Mouse (Mus musculus): ENCODE results near the gene Ncoa5. TPM values are rescaled to one million over a fixed set of nuclear protein-coding genes. Genes with fewer than 3 reads are reported as not detected.

Gene Ncoa5
- polyA plus RNA-seq, 1 experiment from 2014 or later, result 17.3 TPM

GRCm38 (mm10) chr2:164952448-164952847 lies 82.2 kb downstream of the Ncoa5 start:
- ATAC-seq (ENCODE audit: low FRiP score, low TSS enrichment) (no peak), DNase-seq (ENCODE audit: low spot score) (peak; percentile 39)
- Histone ChIP-seq H3K4me1 (replicated peaks; ENCODE audit: control insufficient read depth, insufficient read depth) (no peaks in the 10 kb centered on the region; the same call in 1 of the 2 replicates), H3K9ac (ENCODE audit: low read length) (no peak overlapping the region), H3K4me2 (replicated peaks; ENCODE audit: low read depth) (no peak overlapping the region), H3K36me3 (ENCODE audit: control insufficient read depth, insufficient read depth, low read length) (no peaks in the 10 kb centered on the region), H3K4me3 (ENCODE audit: low read depth, low read length) (no peak overlapping the region), H3K27ac (replicated peaks) (no peak overlapping the region), H3K9me3 (ENCODE audit: control insufficient read depth, low read length) (no peaks in the 10 kb centered on the region), H3K27me3 (ENCODE audit: control insufficient read depth, insufficient read depth, low read length) (peaks cover 17% of the 10 kb centered on the region; the same call in 1 of the 2 replicates)
- WGBS, result 48% methylated on average over 13 of the region's 13 CpGs
- TF ChIP-seq CTCF (IDR thresholded peaks at IDR 0.05; ENCODE audit: low read depth) (peak; percentile 46), EP300 (optimal IDR thresholded peaks at IDR 0.05) (no peak)

GRCm38 (mm10) chr2:164951745-164952144 lies 82.9 kb downstream of the Ncoa5 start:
- no peak overlapping the region for H3K9ac ChIP-seq (ENCODE audit: low read length)
- TF ChIP-seq CTCF (IDR thresholded peaks at IDR 0.05; ENCODE audit: low read depth) (peak; percentile 48), EP300 (optimal IDR thresholded peaks at IDR 0.05) (no peak)
- WGBS, result 82% methylated on average over 4 of the region's 4 CpGs

DNA sequence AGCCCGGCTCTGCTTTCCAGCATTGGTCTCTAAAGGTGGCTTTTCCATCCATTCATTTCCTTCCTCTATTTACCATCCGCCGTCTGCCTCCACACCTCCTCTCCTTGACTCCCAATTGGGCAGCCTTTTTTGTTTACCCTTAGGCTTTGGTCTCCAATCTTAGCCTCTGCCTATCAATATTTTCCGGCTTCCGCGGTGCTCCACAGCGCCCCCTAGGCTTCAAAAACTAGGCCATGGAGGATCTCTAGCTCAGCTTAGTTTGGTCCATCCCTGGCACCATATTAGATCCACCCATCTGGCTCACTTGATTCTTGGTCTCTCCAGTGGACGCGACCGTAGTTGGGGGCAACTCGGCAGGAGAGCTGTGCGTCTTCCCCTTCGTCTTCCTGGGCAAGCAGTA lies 84.2 kb downstream of the Ncoa5 start:
- H3K4me3 ChIP-seq (ENCODE audit: low read depth, low read length), result no peak overlapping the region
- no peak for ATAC-seq (ENCODE audit: low FRiP score, low TSS enrichment)
- H3K9ac ChIP-seq (ENCODE audit: low read length), result no peak overlapping the region
- peaks cover 17% of the 10 kb centered on the region; the same call in 1 of the 2 replicates for H3K27me3 ChIP-seq (ENCODE audit: control insufficient read depth, insufficient read depth, low read length)
- no peaks in the 10 kb centered on the region for H3K9me3 ChIP-seq (ENCODE audit: control insufficient read depth, low read length)
- H3K4me1 ChIP-seq (replicated peaks; ENCODE audit: control insufficient read depth, insufficient read depth), result no peaks in the 10 kb centered on the region; the same call in 1 of the 2 replicates
- no peak overlapping the region for H3K4me2 ChIP-seq (replicated peaks; ENCODE audit: low read depth)
- 20% methylated on average over 13 of the region's 13 CpGs for WGBS
- no peak for TF ChIP-seq EP300 (optimal IDR thresholded peaks at IDR 0.05)
- peak; percentile 61 for TF ChIP-seq CTCF (IDR thresholded peaks at IDR 0.05; ENCODE audit: low read depth)
- no peak overlapping the region for H3K27ac ChIP-seq (replicated peaks)
- DNase-seq (ENCODE audit: low spot score), result no peak
- no peaks in the 10 kb centered on the region for H3K36me3 ChIP-seq (ENCODE audit: control insufficient read depth, insufficient read depth, low read length)

More at GRCm38 (mm10) chr2:164951745-164952144, 82.9 kb downstream of the Ncoa5 start:
- Histone ChIP-seq H3K4me1 (replicated peaks; ENCODE audit: control insufficient read depth, insufficient read depth) (no peaks in the 10 kb centered on the region; the same call in 1 of the 2 replicates), H3K4me3 (ENCODE audit: low read depth, low read length) (no peak overlapping the region), H3K36me3 (ENCODE audit: control insufficient read depth, insufficient read depth, low read length) (no peaks in the 10 kb centered on the region), H3K9me3 (ENCODE audit: control insufficient read depth, low read length) (no peaks in the 10 kb centered on the region), H3K27ac (replicated peaks) (no peak overlapping the region), H3K27me3 (ENCODE audit: control insufficient read depth, insufficient read depth, low read length) (peaks cover 17% of the 10 kb centered on the region; the same call in 1 of the 2 replicates), H3K4me2 (replicated peaks; ENCODE audit: low read depth) (no peak overlapping the region)
- no peak for ATAC-seq (ENCODE audit: low FRiP score, low TSS enrichment)
- no peak for DNase-seq (ENCODE audit: low spot score)

Other genes starting within 250 kb of the Ncoa5 start
- 13.9 and 14.9 TPM in 2 replicates for gene Snx21, start 249.0 kb downstream of the Ncoa5 start, polyA plus RNA-seq (2015; fragmentation: Nextera tagmentation; extraction: Ambion mirVana)
- gene Acot8, start 230.0 kb downstream of the Ncoa5 start, polyA plus RNA-seq (2015; fragmentation: Nextera tagmentation; extraction: Ambion mirVana), result 39.4 and 43.8 TPM in 2 replicates
- 3.8 and 4.4 TPM in 2 replicates for gene Zswim3, start 229.8 kb downstream of the Ncoa5 start, polyA plus RNA-seq (2015; fragmentation: Nextera tagmentation; extraction: Ambion mirVana)
- gene Zswim1, start 212.2 kb downstream of the Ncoa5 start, polyA plus RNA-seq (2015; fragmentation: Nextera tagmentation; extraction: Ambion mirVana), result 10.1 and 11.4 TPM in 2 replicates
- not detected in 2 replicates for gene Spata25, start 206.3 kb downstream of the Ncoa5 start, polyA plus RNA-seq (2015; fragmentation: Nextera tagmentation; extraction: Ambion mirVana)
- gene Ctsa, start 202.0 kb downstream of the Ncoa5 start, polyA plus RNA-seq (2015; fragmentation: Nextera tagmentation; extraction: Ambion mirVana), result 107 and 114 TPM in 2 replicates
- 4.6 and 5.3 TPM in 2 replicates for gene Neurl2, start 201.4 kb downstream of the Ncoa5 start, polyA plus RNA-seq (2015; fragmentation: Nextera tagmentation; extraction: Ambion mirVana)
- 42.7 and 44.2 TPM in 2 replicates for gene Pltp, start 177.2 kb downstream of the Ncoa5 start, polyA plus RNA-seq (2015; fragmentation: Nextera tagmentation; extraction: Ambion mirVana)
- 49.2 and 51.4 TPM in 2 replicates for gene Pcif1, start 155.6 kb downstream of the Ncoa5 start, polyA plus RNA-seq (2015; fragmentation: Nextera tagmentation; extraction: Ambion mirVana)
- 3.7 and 4.3 TPM in 2 replicates for gene Zfp335, start 123.1 kb downstream of the Ncoa5 start, polyA plus RNA-seq (2015; fragmentation: Nextera tagmentation; extraction: Ambion mirVana)
- 0.87 and 1.1 TPM in 2 replicates for gene Mmp9, start 94.1 kb downstream of the Ncoa5 start, polyA plus RNA-seq (2015; fragmentation: Nextera tagmentation; extraction: Ambion mirVana)
- gene Slc12a5, start 74.1 kb downstream of the Ncoa5 start, polyA plus RNA-seq (2015; fragmentation: Nextera tagmentation; extraction: Ambion mirVana), result 0.12 and 0.21 TPM in 2 replicates
- gene Cd40, start 20.8 kb upstream of the Ncoa5 start, polyA plus RNA-seq (2015; fragmentation: Nextera tagmentation; extraction: Ambion mirVana), result 3.3 and 3.7 TPM in 2 replicates
- not detected in 2 replicates for gene 1700025C18Rik, start 55.9 kb upstream of the Ncoa5 start, polyA plus RNA-seq (2015; fragmentation: Nextera tagmentation; extraction: Ambion mirVana)
- gene Cdh22, start 200.0 kb upstream of the Ncoa5 start, polyA plus RNA-seq (2015; fragmentation: Nextera tagmentation; extraction: Ambion mirVana), result 0.05 and 0.08 TPM in 2 replicates

All from stomach, postnatal 0 days (tissue).